Mouse (Mus musculus) embryonic fibroblast, embryonic 13.5 days (primary cell): ENCODE measurements around the gene Scamp2.

Experiments
- CTCF ChIP-seq: IDR thresholded peaks from 2 replicates; pipeline ENCODE4 v1.5.1; 2011; ENCODE audit warnings: mild to moderate bottlenecking, control low read depth, low read length, moderate library complexity, borderline replicate concordance; ENCODE audit not compliant: insufficient read depth
- POLR2A ChIP-seq: IDR thresholded peaks from 2 replicates; pipeline ENCODE4 v1.6.1; 2011; ENCODE audit warnings: low read depth, mild to moderate bottlenecking, control low read depth, low read length, moderate library complexity

- TF ChIP-seq CTCF (no peak), POLR2A (no peak)
Measured at GRCm38 (mm10) chr9:57568500-57568899, 7.8 kb downstream of the Scamp2 start.
